Mouse (Mus musculus): Measurements from ENCODE around the gene Coil. TPM values are rescaled to one million over a fixed set of nuclear protein-coding genes. Genes with fewer than 3 reads are reported as not detected.

The Coil gene
- polyA plus RNA-seq, 1 experiment from 2014 or later, result 3.0 TPM

DNA sequence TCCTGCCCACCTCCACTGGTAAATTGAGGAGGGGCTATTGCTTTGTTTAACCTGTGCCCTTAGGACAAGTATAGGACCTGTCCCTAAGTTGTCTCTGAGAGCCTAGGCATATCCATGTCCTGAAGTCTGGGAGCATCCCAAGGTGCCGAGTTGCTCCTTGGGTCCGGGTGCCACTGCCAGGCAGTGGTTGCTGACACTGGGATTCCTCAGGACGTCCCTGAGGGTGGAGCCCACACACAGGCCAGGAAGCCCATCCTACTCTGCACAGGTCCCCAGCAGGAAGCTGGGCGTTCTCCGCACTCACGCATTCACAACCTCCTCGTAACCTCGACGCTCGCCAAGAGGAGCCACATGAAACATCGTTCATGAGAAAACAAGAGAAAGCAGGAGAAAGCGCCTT lies 28.6 kb upstream of the Coil start:
- no peak overlapping the region for H3K27ac ChIP-seq (ENCODE audit: low read length)
- no peak overlapping the region for H3K4me2 ChIP-seq (ENCODE audit: low read depth, low read length)
- H3K9ac ChIP-seq (ENCODE audit: low read depth, low read length), result no peak overlapping the region
- H3K4me3 ChIP-seq (ENCODE audit: low read depth, low read length), result no peak overlapping the region
- no peaks in the 10 kb centered on the region for H3K36me3 ChIP-seq (ENCODE audit: control insufficient read depth, insufficient read depth)
- ATAC-seq (ENCODE audit: low read depth), result no peak
- no peaks in the 10 kb centered on the region for H3K27me3 ChIP-seq (ENCODE audit: control insufficient read depth, insufficient read depth, low read depth, low read length)
- 58% methylated on average over 12 of the region's 12 CpGs for WGBS (ENCODE audit: insufficient replicate concordance)
- H3K9me3 ChIP-seq (replicated peaks; ENCODE audit: control insufficient read depth, low read length), result no peaks in the 10 kb centered on the region
- no peaks in the 10 kb centered on the region for H3K4me1 ChIP-seq (ENCODE audit: control insufficient read depth, low read depth, low read length)

DNA sequence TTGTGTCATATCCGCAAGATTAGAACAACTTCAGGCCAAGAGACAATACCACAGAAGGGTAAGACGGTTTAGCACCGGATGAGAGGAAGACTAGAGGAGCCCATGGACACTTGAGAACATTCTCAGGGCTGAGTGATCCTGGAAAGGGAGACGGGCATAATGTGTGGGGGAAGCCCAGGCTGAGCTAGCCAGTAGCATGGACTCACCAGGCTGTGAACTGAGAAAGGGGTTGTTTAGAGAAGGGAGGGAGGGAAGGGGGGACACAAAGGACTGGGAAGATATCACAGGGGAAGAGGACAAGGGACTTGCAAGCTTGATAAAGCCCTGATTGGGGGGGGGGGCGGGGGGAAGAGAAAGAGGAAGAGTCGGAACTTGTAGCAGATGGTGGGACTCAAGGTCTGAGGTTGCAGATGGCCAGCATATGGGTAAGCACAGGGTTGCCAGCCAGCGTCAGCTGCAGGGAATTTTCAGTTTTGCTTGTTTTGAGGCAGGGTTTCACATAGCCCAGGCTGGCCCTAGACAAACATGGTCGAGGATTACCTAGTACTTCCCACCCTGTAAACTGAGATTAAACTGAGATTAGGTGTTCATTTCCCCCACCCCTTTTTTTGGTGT lies 24.0 kb upstream of the Coil start:
- peaks cover 6% of the 10 kb centered on the region for H3K4me1 ChIP-seq (ENCODE audit: control insufficient read depth, low read depth, low read length)
- H3K9ac ChIP-seq (ENCODE audit: low read depth, low read length), result no peak overlapping the region
- H3K27me3 ChIP-seq (ENCODE audit: control insufficient read depth, insufficient read depth, low read depth, low read length), result no peaks in the 10 kb centered on the region
- no peak for ATAC-seq (ENCODE audit: low read depth)
- H3K9me3 ChIP-seq (replicated peaks; ENCODE audit: control insufficient read depth, low read length), result no peaks in the 10 kb centered on the region
- no peak overlapping the region for H3K4me3 ChIP-seq (ENCODE audit: low read depth, low read length)
- WGBS (ENCODE audit: insufficient replicate concordance), result 39% methylated on average over 7 of the region's 8 CpGs
- no peak overlapping the region for H3K27ac ChIP-seq (ENCODE audit: low read length)
- no peak overlapping the region for H3K4me2 ChIP-seq (ENCODE audit: low read depth, low read length)
- no peaks in the 10 kb centered on the region; the same call in 1 of the 2 replicates for H3K36me3 ChIP-seq (ENCODE audit: control insufficient read depth, insufficient read depth)

DNA sequence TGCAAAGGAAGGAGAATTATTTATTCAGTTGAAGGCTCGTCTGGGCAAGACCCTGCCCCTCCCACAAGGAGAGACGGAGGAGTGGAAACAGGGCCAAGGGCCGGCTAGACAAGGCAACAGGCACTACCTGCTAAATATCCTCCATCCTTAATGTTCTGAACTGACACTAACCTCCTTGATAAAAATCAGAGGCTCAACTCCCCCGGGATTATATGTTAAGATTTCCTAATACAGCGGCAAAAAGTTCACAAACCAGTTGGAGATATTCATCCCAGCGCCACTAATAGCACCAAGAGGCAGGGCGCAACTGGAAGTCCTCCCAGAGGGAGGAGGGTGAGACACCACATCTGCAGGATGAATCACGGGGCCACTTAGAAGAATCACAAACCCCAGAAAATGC lies 21.2 kb upstream of the Coil start:
- no peak for ATAC-seq (ENCODE audit: low read depth)
- WGBS (ENCODE audit: insufficient replicate concordance), result 79% methylated on average over 8 of the region's 8 CpGs
- H3K9ac ChIP-seq (ENCODE audit: low read depth, low read length), result no peak overlapping the region
- no peaks in the 10 kb centered on the region for H3K9me3 ChIP-seq (replicated peaks; ENCODE audit: control insufficient read depth, low read length)
- H3K36me3 ChIP-seq (ENCODE audit: control insufficient read depth, insufficient read depth), result no peaks in the 10 kb centered on the region; the same call in 1 of the 2 replicates
- no peak overlapping the region for H3K27ac ChIP-seq (ENCODE audit: low read length)
- no peak overlapping the region for H3K4me2 ChIP-seq (ENCODE audit: low read depth, low read length)
- no peaks in the 10 kb centered on the region for H3K27me3 ChIP-seq (ENCODE audit: control insufficient read depth, insufficient read depth, low read depth, low read length)
- H3K4me3 ChIP-seq (ENCODE audit: low read depth, low read length), result no peak overlapping the region
- peaks cover 15% of the 10 kb centered on the region for H3K4me1 ChIP-seq (ENCODE audit: control insufficient read depth, low read depth, low read length)

DNA sequence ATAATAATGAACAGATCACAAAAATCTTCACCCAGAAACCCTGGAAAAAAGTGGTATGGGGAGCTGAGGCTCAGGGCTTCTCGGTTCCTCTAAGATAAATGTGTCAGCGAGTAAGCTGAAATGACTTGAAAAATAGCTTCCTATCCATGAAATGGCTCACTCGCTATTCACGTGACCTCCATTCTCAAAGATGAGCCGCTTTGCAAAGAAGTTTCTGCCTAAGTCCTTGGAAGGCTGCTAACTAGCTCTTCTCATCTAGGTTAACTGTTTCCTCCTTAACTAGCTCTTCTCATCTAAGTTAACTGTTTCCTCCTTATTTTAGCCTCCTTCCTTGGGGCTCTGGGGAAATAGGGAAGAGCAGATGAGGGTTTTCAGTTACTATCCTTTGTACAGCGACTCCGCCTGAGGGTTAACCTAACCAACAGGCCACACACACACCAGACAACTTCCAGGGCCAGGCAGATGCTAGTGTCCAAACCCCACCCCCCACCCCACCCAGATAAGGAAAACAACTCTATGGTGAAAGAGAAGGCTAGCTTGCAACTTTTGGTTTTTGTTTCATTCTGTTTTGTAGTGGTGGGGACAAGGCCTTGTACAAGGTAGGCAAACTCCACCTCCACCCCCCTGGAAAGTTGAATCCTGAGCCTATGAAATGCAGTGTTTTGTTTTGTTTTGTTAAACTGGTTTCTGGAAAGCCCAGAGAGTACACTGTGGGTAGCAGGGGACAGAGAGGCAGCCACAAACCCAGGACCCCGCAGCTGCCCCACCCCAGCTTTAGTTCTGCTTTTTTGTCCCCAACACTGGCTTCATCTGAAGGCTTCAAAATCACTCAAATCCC lies 20.0 kb upstream of the Coil start:
- Histone ChIP-seq H3K4me2 (ENCODE audit: low read depth, low read length) (no peak overlapping the region), H3K4me3 (ENCODE audit: low read depth, low read length) (no peak overlapping the region), H3K9me3 (replicated peaks; ENCODE audit: control insufficient read depth, low read length) (no peaks in the 10 kb centered on the region), H3K9ac (ENCODE audit: low read depth, low read length) (no peak overlapping the region), H3K27me3 (ENCODE audit: control insufficient read depth, insufficient read depth, low read depth, low read length) (no peaks in the 10 kb centered on the region), H3K36me3 (ENCODE audit: control insufficient read depth, insufficient read depth) (no peaks in the 10 kb centered on the region; the same call in 1 of the 2 replicates), H3K27ac (ENCODE audit: low read length) (no peak overlapping the region), H3K4me1 (ENCODE audit: control insufficient read depth, low read depth, low read length) (peaks cover 18% of the 10 kb centered on the region)
- 40% methylated on average over 8 of the region's 8 CpGs for WGBS (ENCODE audit: insufficient replicate concordance)
- no peak for ATAC-seq (ENCODE audit: low read depth)

DNA sequence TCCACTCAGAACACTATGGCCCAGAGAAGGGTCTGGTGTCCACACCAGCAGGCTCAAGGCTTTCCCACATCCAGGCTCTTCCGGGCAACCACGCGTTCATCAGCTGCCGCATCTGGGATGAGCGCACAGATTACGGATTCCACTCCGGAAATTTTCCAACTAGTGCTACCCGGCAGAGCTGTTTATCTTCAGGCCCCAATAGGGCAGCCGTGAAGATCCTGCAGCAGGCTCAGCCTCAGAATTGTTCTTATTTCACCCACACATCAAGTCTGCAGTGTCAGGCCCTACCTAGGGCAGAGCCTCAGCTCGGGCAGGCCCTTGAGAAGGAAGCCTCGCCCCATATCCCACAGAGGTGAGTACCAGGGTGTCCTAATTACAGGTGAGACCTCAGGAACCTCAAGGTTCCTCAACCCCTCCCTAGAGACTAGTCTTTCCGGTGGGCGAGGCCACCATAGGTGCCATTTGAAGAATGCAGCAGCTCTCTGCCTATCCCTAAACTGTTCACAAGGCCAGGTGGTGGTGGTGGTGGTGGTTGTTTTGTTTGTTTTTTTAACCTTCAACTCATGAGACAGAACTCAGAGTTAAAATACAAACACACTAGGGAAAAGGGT lies 19.3 kb upstream of the Coil start:
- 0 out of 2 replicates have a peak overlapping the region, but pooled peaks have one; percentile 11 for H3K9ac ChIP-seq (ENCODE audit: low read depth, low read length)
- no peaks in the 10 kb centered on the region for H3K9me3 ChIP-seq (replicated peaks; ENCODE audit: control insufficient read depth, low read length)
- H3K27me3 ChIP-seq (ENCODE audit: control insufficient read depth, insufficient read depth, low read depth, low read length), result no peaks in the 10 kb centered on the region
- H3K36me3 ChIP-seq (ENCODE audit: control insufficient read depth, insufficient read depth), result no peaks in the 10 kb centered on the region; the same call in 1 of the 2 replicates
- H3K4me3 ChIP-seq (ENCODE audit: low read depth, low read length), result no peak overlapping the region
- 69% methylated on average over 13 of the region's 13 CpGs for WGBS (ENCODE audit: insufficient replicate concordance)
- ATAC-seq (ENCODE audit: low read depth), result no peak
- no peak overlapping the region for H3K27ac ChIP-seq (ENCODE audit: low read length)
- no peak overlapping the region for H3K4me2 ChIP-seq (ENCODE audit: low read depth, low read length)
- H3K4me1 ChIP-seq (ENCODE audit: control insufficient read depth, low read depth, low read length), result peaks cover 23% of the 10 kb centered on the region

DNA sequence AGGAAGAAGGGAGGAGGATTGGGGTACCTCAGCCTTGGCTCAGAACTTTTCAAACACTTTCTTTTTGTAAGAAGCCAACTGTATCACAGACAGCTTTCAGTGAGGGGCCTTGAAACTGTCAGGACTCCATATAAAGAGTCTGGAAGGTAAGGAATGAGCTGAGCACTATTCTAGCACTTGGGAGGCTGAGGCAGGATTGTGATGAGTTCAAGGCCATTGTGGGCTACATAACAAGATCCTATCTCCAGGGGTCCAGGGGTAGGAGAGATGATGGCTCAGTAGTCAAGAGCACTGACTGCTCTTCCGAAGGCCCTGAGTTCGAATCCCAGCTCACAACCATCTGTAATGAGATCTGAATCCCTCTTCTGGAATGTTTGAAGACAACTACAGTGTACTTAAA lies 18.5 kb upstream of the Coil start:
- Histone ChIP-seq H3K4me1 (ENCODE audit: control insufficient read depth, low read depth, low read length) (peaks cover 23% of the 10 kb centered on the region), H3K27me3 (ENCODE audit: control insufficient read depth, insufficient read depth, low read depth, low read length) (no peaks in the 10 kb centered on the region), H3K36me3 (ENCODE audit: control insufficient read depth, insufficient read depth) (no peaks in the 10 kb centered on the region; the same call in 1 of the 2 replicates), H3K4me3 (ENCODE audit: low read depth, low read length) (no peak overlapping the region), H3K4me2 (ENCODE audit: low read depth, low read length) (no peak overlapping the region), H3K27ac (ENCODE audit: low read length) (no peak overlapping the region), H3K9ac (ENCODE audit: low read depth, low read length) (no peak overlapping the region), H3K9me3 (replicated peaks; ENCODE audit: control insufficient read depth, low read length) (no peaks in the 10 kb centered on the region)
- WGBS (ENCODE audit: insufficient replicate concordance), result 80% methylated on average over 2 of the region's 2 CpGs
- ATAC-seq (ENCODE audit: low read depth), result no peak

DNA sequence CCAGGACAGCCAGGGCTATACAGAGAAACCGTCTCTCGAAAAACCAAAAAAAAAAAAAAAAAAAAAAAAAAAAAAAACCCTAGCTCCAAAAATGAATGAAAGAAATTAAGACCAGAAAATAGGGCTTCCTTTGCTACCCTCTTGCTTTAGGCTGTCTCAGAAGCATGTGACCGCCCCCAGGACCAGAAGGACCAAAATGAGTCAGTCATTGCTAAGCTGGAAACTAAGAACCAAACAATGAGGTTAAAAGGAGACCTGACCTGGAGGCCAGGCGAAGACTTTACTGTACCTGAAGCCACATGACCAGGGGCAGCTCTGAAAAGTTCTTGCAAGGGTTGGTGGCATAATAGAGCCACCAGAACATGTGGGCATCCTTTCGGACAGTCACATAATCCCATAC lies 17.9 kb upstream of the Coil start:
- no peak for ATAC-seq (ENCODE audit: low read depth)
- H3K9ac ChIP-seq (ENCODE audit: low read depth, low read length), result no peak overlapping the region
- no peak overlapping the region for H3K4me2 ChIP-seq (ENCODE audit: low read depth, low read length)
- 78% methylated on average over 5 of the region's 5 CpGs for WGBS (ENCODE audit: insufficient replicate concordance)
- no peak overlapping the region for H3K27ac ChIP-seq (ENCODE audit: low read length)
- H3K27me3 ChIP-seq (ENCODE audit: control insufficient read depth, insufficient read depth, low read depth, low read length), result no peaks in the 10 kb centered on the region
- no peak overlapping the region for H3K4me3 ChIP-seq (ENCODE audit: low read depth, low read length)
- peaks cover 23% of the 10 kb centered on the region for H3K4me1 ChIP-seq (ENCODE audit: control insufficient read depth, low read depth, low read length)
- H3K36me3 ChIP-seq (ENCODE audit: control insufficient read depth, insufficient read depth), result no peaks in the 10 kb centered on the region
- H3K9me3 ChIP-seq (replicated peaks; ENCODE audit: control insufficient read depth, low read length), result no peaks in the 10 kb centered on the region

DNA sequence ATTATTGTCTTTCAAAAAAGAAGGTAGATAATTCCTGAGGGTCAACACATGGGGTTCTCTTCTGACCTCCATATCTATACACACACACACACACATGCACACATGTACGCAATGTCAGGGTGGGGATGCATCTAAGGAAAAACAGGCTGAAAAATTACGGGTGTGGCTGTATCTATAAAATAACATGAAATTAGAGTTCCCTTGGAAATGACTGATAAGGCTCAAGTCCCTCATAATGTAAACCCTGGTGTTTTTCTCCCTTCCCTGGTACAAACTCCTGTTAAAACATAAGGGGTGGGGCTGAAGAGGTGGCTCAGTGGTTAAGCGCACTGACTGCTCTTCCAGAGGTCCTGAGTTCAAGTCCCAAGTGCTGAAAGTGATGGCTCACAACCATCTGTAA lies 16.5 kb upstream of the Coil start:
- WGBS (ENCODE audit: insufficient replicate concordance), result 41% methylated on average over 3 of the region's 3 CpGs
- Histone ChIP-seq H3K9ac (ENCODE audit: low read depth, low read length) (no peak overlapping the region), H3K9me3 (replicated peaks; ENCODE audit: control insufficient read depth, low read length) (no peaks in the 10 kb centered on the region), H3K27me3 (ENCODE audit: control insufficient read depth, insufficient read depth, low read depth, low read length) (no peaks in the 10 kb centered on the region), H3K4me1 (ENCODE audit: control insufficient read depth, low read depth, low read length) (peaks cover 23% of the 10 kb centered on the region), H3K36me3 (ENCODE audit: control insufficient read depth, insufficient read depth) (no peaks in the 10 kb centered on the region), H3K27ac (ENCODE audit: low read length) (no peak overlapping the region), H3K4me2 (ENCODE audit: low read depth, low read length) (no peak overlapping the region; the same call in 1 of the 2 replicates), H3K4me3 (ENCODE audit: low read depth, low read length) (no peak overlapping the region)
- peak; percentile 48 for ATAC-seq (ENCODE audit: low read depth)

DNA sequence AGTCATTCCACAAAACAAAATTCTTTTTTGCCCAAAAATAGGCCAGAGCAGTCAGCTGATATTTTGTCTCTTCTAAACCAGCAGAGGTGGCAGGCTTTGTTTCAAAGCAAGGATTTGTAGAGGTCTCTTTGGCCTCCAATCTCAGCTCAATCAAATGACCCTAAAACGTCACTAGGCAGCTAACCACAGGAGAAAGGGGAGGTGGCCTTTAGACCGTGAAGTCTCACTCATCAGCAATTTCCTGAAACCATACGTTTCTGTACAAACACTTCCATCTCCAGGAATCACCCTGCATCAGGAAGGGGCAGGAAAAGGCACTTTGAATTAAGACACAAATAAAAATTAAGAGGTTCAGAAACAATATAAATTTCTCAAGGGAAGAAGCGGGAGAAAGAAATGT lies 15.2 kb upstream of the Coil start:
- Histone ChIP-seq H3K9me3 (replicated peaks; ENCODE audit: control insufficient read depth, low read length) (no peaks in the 10 kb centered on the region), H3K4me2 (ENCODE audit: low read depth, low read length) (peak overlapping the region; percentile 72), H3K9ac (ENCODE audit: low read depth, low read length) (peak overlapping the region; percentile 52), H3K27ac (ENCODE audit: low read length) (peak overlapping the region; percentile 52; the same call in 1 of the 2 replicates), H3K4me3 (ENCODE audit: low read depth, low read length) (peak overlapping the region; percentile 62), H3K27me3 (ENCODE audit: control insufficient read depth, insufficient read depth, low read depth, low read length) (no peaks in the 10 kb centered on the region), H3K36me3 (ENCODE audit: control insufficient read depth, insufficient read depth) (no peaks in the 10 kb centered on the region), H3K4me1 (ENCODE audit: control insufficient read depth, low read depth, low read length) (peaks cover 23% of the 10 kb centered on the region)
- 2% methylated on average over 4 of the region's 4 CpGs for whole genome bisulfite sequencing (ENCODE audit: insufficient replicate concordance)
- peak; percentile 58 for ATAC-seq (ENCODE audit: low read depth)
